Mouse (Mus musculus): ENCODE measurements around the gene Phf10. TPM values are rescaled to one million over a fixed set of nuclear protein-coding genes. Genes with fewer than 3 reads are reported as not detected.
"Not testable (repeated sequence)": the region's sequence is repeated elsewhere in the genome, so short reads cannot be mapped to it uniquely, and the experiment has no call there.

Phf10 gene
- total RNA-seq, 2 experiments from 2014 or later = 39.0 to 57.3 TPM

- DNase-seq (ENCODE audit: low spot score in 2 of 2) = no peak
Measured at GRCm38 (mm10) chr17:14898972-14899371, 62.1 kb downstream of the Phf10 start.

DNA sequence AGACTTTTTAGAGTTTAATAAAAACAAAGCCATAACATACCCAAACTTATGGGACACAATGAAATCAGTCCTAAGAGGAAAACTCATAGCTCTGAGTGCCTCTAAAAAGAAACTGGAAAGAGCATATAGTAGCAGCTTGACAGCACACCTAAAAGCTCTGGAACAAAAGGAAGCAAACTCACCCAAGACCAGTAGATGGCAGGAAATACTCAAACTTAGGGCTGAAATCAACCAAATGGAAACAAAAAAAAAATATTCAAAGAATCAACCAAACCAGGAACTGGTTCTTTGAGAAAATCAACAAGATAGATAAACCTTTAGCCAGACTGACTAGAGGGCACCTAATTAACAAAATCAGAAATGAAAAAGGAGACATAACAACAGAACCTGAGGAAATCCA is 66.0 kb downstream of the Phf10 start:
- DNase-seq (ENCODE audit: low spot score in 2 of 2) = not testable (repeated sequence)

Other genes starting within 250 kb of the Phf10 start
- 1 to 10 TPM; 1.9 to 3.5 TPM for gene Wdr27, start 18.1 kb downstream of the Phf10 start, total RNA-seq (2021)
- 10 to 100 TPM; 23.8 to 34.6 TPM for gene 1600012H06Rik, start 18.1 kb downstream of the Phf10 start, total RNA-seq (2021)
- gene 9030025P20Rik, start 17.2 kb upstream of the Phf10 start, total RNA-seq (2021) = 1 to 10 TPM; 5.0 to 5.4 TPM
- gene Gm3417, start 17.5 kb upstream of the Phf10 start, total RNA-seq (2021) = not detected
- 1 to 10 TPM; 2.6 to 5.0 TPM for gene Gm3435, start 48.9 kb upstream of the Phf10 start, total RNA-seq (2021)
- 10 to 100 TPM; 40.0 to 48.1 TPM for gene Ermard, start 79.9 kb upstream of the Phf10 start, total RNA-seq (2021)
- 1 to 10 TPM in 1 of 2 experiments, under 1 TPM in 1; 0.99 to 2.6 TPM for gene Tcte3, start 80.2 kb upstream of the Phf10 start, total RNA-seq (2021)
- gene Gm3448, start 80.3 kb upstream of the Phf10 start, total RNA-seq (2021) = 1 to 10 TPM; 5.4 to 5.6 TPM

Data from adrenal gland, adult 18-20 months (tissue).